Mouse (Mus musculus) brain, embryonic 14.5 days (tissue): ENCODE results near the gene Neb.

ENCODE experiments used
- CTCF ChIP-seq: fragments of 200-500 bp; IDR thresholded peaks from 2 replicates; pipeline ENCODE4 v1.5.1; 2012; ENCODE audit warnings: inconsistent platforms, mild to moderate bottlenecking, moderate library complexity, borderline replicate concordance; ENCODE audit not compliant: insufficient read depth, insufficient read length; ENCODE audit errors: extremely low read depth
- POLR2A ChIP-seq: fragments of 200-500 bp; IDR thresholded peaks from 2 replicates; pipeline ENCODE4 v1.6.1; 2012; ENCODE audit warnings: mild to moderate bottlenecking, inconsistent platforms, borderline replicate concordance; ENCODE audit not compliant: poor library complexity, insufficient read depth, insufficient read length, severe bottlenecking; ENCODE audit errors: extremely low read depth

DNA sequence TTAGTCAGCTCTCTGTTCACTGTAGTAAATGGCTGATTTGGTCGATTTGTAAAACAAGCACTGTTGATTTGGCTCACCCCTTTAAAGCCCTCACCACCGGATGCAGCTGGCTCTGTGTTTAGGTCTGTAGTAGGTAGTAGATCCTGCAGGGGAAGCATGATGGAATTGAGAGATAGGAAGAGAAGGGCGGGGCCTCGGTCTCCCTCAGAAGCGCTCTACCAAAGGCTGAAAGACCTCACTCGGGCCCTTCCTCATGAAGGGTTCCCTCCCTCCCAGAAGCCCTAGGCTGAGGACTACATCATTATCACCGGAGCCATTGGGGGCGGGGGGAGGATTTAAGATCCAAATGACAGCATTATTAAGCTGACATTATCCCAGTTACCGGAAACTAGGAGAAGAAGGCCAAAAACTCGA is 581 bp upstream of the Neb start:
- TF ChIP-seq CTCF, result no peak
- no peak for TF ChIP-seq POLR2A
